Mouse (Mus musculus): ENCODE data around the gene Trim15.
"Not testable (repeated sequence)": the region's sequence is repeated elsewhere in the genome, so short reads cannot be mapped to it uniquely, and the experiment has no call there.

The Trim15 gene

DNA sequence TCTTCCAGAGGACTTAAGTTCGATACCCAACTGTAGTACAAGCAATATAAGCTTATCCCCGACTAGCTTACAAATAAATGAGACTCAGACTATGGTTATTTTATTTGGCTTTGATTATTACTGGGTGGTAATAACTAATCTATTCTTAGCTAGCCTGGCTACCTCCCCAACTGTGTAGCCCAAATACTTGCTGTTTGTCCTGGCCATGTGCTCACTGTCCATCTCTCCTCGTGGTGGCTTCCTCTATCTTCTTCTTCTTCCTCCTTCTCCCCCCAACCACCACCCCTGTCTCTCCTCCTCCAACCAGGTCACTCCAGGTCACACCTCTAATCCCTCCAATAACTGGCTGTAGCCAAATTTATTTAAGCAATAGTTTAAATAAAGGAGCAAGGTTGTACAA lies 36.5 kb downstream of the Trim15 start:
- CTCF ChIA-PET, result no interaction called here

DNA sequence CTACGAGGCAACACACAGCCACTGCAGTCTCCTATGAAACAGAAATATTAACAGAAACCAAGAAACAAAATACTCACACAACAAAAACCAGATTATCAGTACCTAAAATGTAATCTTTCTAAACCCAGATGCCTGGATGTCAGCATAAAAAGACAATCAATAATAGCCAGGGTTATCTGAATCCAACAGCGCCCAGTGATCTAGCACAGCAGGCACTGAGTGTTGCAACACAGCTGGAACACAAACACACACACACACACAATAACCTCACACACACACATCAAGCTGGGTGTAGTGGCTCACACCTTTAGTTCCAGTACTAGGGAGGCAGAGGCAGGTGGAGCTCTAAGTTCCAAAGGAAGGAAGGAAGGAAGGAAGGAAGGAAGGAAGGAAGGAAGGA lies 38.5 kb downstream of the Trim15 start:
- CTCF ChIA-PET, result interaction anchor here (0.6 kb wide), 1 partner anchor 8 kb away, joined by 11 read pairs; the partner anchor contains the start of gene Trim26

DNA sequence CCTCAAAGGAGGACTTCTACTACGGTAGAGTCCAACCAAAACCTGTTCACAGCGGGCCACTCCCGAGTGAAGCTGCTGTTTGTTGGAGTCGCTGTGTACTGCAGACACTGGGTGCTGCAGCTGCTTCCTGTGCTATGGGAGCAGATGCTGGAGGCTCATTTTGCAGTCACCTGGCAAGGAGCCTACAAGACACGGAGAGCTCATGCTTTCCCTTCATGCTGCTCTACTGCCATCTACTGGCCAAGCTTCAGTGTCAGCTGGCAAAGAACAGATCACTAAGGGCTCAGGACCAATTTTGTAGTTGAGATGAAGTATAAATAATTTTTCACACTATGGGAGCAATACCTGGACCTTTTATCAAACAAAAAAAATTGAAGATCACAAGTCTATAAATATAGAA lies 41.0 kb downstream of the Trim15 start:
- CTCF ChIA-PET, result not testable (repeated sequence)

DNA sequence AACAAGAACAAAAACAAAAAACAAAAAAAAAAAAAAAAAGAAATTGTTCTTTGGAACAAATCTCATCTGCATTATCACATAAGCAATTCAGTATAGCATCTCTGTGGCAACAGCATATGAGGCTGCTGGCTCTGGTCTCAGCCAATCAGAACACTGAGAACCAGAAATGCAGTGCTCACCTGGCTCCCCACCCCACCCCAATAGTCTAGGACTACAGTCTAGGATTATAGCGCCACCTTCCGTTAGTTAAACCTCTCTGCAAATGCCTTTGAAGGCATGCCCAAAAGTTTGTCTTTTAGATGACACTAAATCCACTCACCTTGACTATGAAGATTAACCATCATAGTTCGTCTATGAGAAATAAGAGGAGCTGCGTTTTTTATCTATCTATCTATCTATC lies 41.5 kb downstream of the Trim15 start:
- CTCF ChIA-PET, result interaction anchor here (0.6 kb wide), 1 partner anchor 20 kb away, joined by 5 read pairs; no protein-coding TSS in a partner anchor

DNA sequence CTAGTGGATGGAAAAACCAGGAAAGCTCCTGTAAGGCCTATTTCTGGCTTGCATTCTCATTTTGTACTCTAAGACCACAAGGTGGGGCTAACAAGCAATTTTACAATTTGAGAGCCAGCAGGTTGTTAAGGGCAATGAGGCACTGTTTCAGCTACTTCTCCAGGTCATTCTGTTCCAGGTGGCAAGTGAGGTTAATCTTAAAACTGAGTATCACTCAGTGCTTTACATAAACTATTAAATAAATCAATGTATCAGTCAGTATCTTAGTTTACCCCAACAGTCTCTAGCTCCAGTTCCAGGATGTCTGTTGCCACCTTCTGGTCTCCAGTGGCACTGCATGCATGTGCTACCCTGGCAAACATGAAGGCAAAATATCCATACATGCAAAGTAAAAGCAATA lies 43.0 kb downstream of the Trim15 start:
- CTCF ChIA-PET, result interaction anchor here (0.6 to 1.1 kb wide), 3 partner anchors 31 to 379 kb away, joined by 3 to 7 read pairs (median 3); no protein-coding TSS in a partner anchor

DNA sequence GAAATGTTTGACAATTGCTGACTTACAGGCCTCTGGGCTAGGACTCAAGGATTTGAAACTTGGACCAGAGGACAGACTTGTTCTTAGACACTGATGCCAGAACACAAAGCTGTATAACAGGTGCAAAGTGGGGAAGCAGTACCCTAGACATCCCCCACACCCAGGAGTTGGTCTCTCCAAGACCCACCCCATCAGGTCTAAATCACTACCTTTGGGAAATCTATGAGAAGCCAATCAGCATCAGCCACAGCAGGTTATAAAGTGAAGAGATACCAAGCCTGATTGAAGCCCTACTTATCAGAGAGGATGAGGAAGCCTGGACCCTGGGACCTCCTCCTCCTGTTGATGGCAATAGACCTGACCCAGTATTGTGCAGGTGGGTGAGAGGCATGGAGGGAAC lies 55.1 kb downstream of the Trim15 start, which contains the start of gene H2-M10.6:
H2-M10.6 (plus strand) TSS at position 301 of the 400 bp plus-strand sequence.
- CTCF ChIA-PET, result no interaction called here
